Mouse (Mus musculus): Measurements from ENCODE around the gene Hist1h4h.
"Not testable (repeated sequence)": the region's sequence is repeated elsewhere in the genome, so short reads cannot be mapped to it uniquely, and the experiment has no call there.

Hist1h4h gene

DNA sequence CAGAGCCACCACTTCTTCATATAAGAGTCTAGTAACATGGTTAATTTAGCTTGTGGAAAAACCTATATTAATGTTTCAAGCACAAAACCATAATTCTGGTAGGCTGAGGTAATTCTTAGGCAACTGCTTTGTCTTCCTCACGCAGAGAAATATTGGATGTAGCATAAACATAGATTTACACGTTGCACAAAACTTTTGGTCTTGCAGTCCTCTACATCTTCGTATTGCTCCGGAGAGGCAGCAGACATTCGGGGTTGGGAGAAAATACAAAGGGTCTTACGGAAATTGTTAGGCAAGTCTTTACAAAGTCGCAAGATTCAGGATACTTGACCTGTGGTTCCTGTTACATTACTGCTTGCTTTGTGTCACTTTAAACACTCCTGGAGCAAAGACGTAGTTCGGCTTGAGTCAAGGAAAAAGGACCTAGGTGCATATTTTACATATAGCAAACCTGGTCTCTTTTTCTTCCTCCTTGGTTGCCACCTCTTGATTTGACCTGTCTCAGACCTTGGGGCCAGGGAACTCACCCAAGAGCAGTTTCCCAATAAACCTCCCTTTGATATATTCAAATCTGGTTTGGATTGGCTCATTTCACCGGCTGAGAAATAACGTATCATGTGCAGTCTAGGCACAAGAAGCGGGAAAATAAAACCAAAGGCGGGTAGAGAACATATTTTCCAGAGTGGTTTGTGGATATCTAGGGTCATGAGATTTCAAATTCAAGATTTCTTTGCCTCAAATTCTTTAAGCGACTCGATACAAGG, 3.7 kb downstream of the Hist1h4h start:
- peak; percentile 72 for DNase-seq (ENCODE audit: low spot score)

- peak; percentile 99 for DNase-seq (ENCODE audit: low spot score)
Observed at GRCm38 (mm10) chr13:23535137-23536075, 4.6 kb downstream of the Hist1h4h start, which contains the start of gene Hist1h3g. TSS of gene Hist1h3g (plus strand) at chr13:23535422.

DNA sequence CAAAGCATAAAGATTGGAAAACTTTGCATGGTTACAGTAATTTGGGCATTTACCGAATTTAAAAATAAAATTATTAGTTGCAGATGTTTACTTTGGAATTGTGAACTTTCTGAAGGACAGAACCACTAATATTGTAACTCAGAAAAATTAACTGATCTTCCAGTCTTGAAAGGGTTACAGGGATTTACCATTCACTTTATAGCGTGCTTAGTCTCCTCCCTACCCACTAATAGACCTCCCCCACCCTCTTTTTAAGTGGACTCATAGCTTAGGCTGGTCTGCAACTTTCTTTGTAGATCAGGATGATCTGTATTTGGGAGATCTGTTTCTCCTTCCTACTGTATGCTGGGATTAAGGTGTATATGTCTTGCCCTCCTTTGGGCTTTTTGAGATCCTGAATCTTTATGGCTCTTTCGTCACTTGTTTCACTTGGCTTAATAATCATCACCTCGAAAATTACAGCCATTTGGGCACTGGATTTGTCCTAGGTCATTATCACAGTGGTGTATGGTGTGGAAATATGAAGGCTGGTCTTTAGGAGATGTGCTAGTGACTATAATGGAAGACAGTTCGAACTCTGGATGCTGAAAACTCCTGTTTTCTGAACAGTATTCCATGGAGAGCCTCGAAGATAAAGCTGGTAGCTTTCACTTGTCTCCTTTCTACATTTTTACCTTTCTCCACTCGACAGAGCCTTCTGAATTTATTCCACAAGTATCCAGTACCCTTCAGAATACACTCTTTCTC, 5.4 kb downstream of the Hist1h4h start:
- no peak for DNase-seq (ENCODE audit: low spot score)

DNA sequence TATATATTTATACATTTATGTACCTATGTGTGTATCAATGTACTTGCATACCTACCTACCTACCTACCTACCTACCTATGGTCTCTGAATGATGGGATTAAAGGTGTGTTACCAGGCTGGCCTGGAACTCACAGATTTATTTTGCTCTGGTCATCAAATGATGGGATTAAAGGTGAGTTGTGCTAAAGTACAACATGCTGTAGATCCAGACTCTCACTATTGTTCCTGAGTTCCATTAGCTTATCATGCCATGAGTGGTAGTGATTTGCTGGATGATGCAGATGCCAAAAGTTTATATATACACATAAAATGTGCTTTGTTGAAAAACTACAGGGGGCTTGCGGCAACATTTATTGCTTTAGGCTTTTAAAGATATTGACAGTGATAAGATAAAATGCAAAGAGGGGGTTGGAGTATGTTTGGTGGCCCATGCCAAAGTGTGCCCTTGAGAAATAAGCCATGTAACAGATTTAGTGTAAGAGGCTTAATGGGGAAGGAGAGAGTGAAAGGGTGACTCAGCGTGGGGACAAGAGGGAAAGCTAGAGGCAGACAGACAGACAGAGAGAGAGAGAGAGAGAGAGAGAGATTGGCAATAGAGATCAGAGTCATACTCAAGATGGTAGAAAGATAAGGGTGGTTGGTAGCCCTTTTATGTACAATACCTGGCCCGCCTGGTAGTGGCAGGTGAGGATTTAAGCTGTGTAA, 6.3 kb downstream of the Hist1h4h start:
- DNase-seq (ENCODE audit: low spot score): no peak

DNA sequence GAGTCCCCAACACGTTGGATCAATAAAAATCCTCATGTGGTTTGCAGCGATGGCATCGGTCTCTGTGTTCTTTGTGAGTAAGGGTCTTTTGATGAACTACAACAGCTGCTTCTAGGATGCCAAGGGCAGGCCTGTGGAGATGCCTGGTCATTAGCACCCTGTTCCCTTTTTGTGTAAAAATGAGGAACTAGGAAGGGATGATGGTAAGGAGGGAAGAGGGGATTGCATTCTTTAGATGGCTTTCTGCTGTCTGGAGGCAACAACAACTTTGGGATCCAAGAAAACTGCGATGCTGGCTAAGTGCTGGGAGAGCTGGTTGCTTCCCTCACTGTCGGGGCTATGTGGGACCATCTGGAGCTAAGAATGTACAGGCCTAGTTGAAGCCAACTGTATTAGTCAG, 7.4 kb downstream of the Hist1h4h start:
- no peak for DNase-seq (ENCODE audit: low spot score)

GRCm38 (mm10) chr13:23539821-23540220, 9.0 kb downstream of the Hist1h4h start:
- DNase-seq (ENCODE audit: low spot score): not testable (repeated sequence)

- no peak for DNase-seq (ENCODE audit: low spot score)
Observed at GRCm38 (mm10) chr13:23541497-23541896, 10.6 kb downstream of the Hist1h4h start.

GRCm38 (mm10) chr13:23542225-23542980, 11.6 kb downstream of the Hist1h4h start:
- DNase-seq (ENCODE audit: low spot score): not testable (repeated sequence)

- peak; percentile 95 for DNase-seq (ENCODE audit: low spot score)
Observed at GRCm38 (mm10) chr13:23542999-23543607, 12.3 kb downstream of the Hist1h4h start, which contains the start of gene Hist1h2bh. TSS of gene Hist1h2bh (minus strand) at chr13:23543392.

- DNase-seq (ENCODE audit: low spot score): peak; percentile 92
Observed at GRCm38 (mm10) chr13:23543965-23544786, 13.3 kb downstream of the Hist1h4h start, which contains the start of gene Hist1h3f. TSS of gene Hist1h3f (plus strand) at chr13:23544052.

GRCm38 (mm10) chr13:23544787-23545120, 13.9 kb downstream of the Hist1h4h start:
- DNase-seq (ENCODE audit: low spot score): not testable (repeated sequence)

DNA sequence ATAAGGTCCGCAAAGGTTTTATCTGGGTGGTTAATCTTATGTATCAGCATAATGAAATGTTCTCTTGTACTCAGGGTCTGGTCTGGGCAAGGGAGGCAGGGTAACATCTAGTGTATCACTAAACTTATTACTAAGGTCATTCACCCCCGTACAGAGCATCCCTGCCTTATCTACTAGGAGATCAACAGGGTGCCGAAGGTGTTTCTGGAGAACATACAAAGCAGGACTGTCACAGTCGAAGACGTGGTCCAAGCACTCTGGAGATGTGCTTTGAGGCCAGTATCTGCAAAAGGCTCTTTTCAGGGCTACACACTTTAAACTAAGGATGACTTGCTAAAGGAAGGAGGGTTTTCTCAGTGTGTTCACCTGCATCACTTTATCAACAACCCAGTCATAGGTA, 15.8 kb downstream of the Hist1h4h start:
- no peak for DNase-seq (ENCODE audit: low spot score)

- peak; percentile 63 for DNase-seq (ENCODE audit: low spot score)
Observed at GRCm38 (mm10) chr13:23550761-23551145, 19.9 kb downstream of the Hist1h4h start.

DNA sequence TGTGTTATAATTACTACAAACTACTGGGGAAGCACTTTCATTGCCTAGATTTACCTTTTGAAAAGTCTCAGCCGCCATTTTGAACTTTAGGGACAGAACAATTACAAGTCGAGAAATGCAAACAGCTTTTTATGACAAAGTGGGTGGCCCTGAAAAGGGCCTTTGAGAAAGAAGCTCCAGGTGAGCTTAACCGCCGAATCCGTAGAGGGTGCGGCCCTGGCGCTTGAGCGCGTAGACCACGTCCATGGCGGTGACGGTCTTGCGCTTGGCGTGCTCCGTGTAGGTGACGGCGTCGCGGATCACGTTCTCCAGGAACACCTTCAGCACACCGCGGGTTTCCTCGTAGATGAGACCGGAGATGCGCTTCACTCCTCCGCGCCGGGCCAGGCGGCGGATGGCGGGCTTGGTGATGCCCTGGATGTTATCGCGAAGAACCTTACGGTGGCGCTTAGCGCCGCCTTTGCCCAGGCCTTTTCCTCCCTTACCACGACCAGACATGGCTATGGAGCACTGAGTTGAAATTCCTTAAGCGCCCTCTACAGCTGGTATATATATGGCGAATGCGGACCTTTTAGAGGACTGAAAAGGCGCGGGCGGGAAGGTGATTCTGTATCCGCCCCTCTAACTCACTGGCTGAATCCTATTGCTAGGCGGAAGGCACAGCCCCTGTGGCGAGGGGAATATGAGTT, 20.4 kb downstream of the Hist1h4h start, which contains the start of gene Hist1h4f:
Gene Hist1h4f (minus strand): TSS at position 503 of the 689 bp plus-strand sequence.
- peak; percentile 95 for DNase-seq (ENCODE audit: low spot score)

GRCm38 (mm10) chr13:23551931-23552914, 21.4 kb downstream of the Hist1h4h start:
- DNase-seq (ENCODE audit: low spot score): peak; percentile 12

DNA sequence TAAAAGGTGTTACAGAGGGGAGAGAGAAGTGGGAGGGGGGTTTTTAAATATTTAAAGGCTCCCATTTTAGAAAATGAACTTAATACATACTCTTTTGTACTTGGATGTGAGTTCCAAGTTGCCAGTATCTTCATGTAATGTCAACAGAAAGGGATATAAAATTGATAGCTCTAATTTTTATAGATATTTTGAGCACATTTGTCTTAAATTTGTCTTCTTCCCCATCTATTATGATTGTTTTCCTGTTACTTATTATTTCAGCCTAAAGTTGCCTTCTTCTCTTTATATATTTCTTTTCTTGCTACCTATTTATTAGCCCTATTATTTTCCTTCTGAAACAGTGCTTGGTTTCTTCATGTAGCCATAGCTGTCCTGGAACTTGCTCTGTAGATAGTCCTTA, 22.1 kb downstream of the Hist1h4h start, which contains the start of gene Hist1h1d:
Gene Hist1h1d (plus strand): TSS at position 301 of the 400 bp plus-strand sequence.
- no peak for DNase-seq (ENCODE audit: low spot score)

DNA sequence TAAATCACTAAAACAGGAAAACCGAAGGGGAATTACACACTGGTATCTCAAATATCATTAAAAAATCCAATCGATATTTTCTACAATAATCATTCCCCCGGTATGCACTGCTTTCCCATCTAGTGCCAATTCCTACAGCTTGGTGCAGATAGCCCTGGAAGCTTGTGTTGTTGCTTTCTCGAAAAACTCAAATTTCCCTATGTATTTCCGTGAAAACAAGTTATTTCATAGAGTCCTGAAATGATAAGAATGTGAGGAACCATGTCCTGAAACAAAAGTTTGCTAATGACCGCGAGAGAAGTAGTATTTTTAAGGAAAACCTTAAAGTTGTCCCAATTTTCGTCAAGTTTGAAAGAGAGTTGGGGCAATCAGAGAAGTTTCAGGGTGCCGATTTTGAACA, 23.5 kb downstream of the Hist1h4h start:
- DNase-seq (ENCODE audit: low spot score): no peak

Measured in embryo, embryonic 10 days (tissue).